Comparison of ENCODE assay signal across 26 mouse cellular contexts in genomic region chr3:110356822-110357594, GRCm38 (mm10).
"Had no signal": no experiment of that assay in that cellular context is flagged by ENCODE, and none has a peak within 500 bp of the region (broad histone marks: within the 10 kb centered on the region; RNA-seq: fewer than 3 reads in every experiment).

No protein-coding gene starts in this region.

- DNase-seq: gastrocnemius, postnatal 14 days; gastrocnemius, postnatal 36 days; heart, adult 11 months; heart, adult 2 months; heart, postnatal 14 days; heart, postnatal 36 days; kidney, adult 18-20 months; kidney, adult 8-10 months; kidney, postnatal 10 days; kidney, postnatal 25 days; kidney, postnatal 4 days; left cerebral cortex, postnatal 4 days had no signal

- H3K9ac ChIP-seq: heart, embryonic 13.5 days; heart, embryonic 15.5 days; hindbrain, embryonic 12.5 days; hindbrain, embryonic 14.5 days; intestine, embryonic 15.5 days; limb, embryonic 13.5 days; limb, embryonic 15.5 days; liver, embryonic 12.5 days; liver, embryonic 14.5 days had no signal

- H3K36me3 ChIP-seq: heart, embryonic 13.5 days; heart, embryonic 15.5 days; hindbrain, embryonic 12.5 days; intestine, embryonic 15.5 days; limb, embryonic 13.5 days; limb, embryonic 15.5 days; liver, embryonic 12.5 days had no signal

- H3K4me1 ChIP-seq: heart, embryonic 13.5 days; heart, embryonic 15.5 days; hindbrain, embryonic 12.5 days; intestine, embryonic 15.5 days; limb, embryonic 13.5 days; limb, embryonic 15.5 days; liver, embryonic 12.5 days had no signal

- ATAC-seq: hindbrain, embryonic 16.5 days; inflammation-experienced regulatory T-cells, adult 6 months; intestine, embryonic 15.5 days; intestine, postnatal 0 days; liver, embryonic 12.5 days had no signal

- H3K27me3 ChIP-seq: heart, embryonic 13.5 days; heart, embryonic 15.5 days; hindbrain, embryonic 12.5 days; intestine, embryonic 15.5 days; limb, embryonic 13.5 days; limb, embryonic 15.5 days; liver, embryonic 12.5 days had no signal

- H3K27ac ChIP-seq: heart, adult 2 months; heart, embryonic 13.5 days; heart, embryonic 15.5 days; hindbrain, embryonic 12.5 days; hindbrain, embryonic 14.5 days; intestine, embryonic 15.5 days; layer of hippocampus, adult 2 months; limb, embryonic 13.5 days; limb, embryonic 15.5 days; liver, embryonic 12.5 days; liver, embryonic 14.5 days had no signal

- H3K4me2 ChIP-seq: heart, embryonic 11.5 days; heart, embryonic 13.5 days; heart, embryonic 15.5 days; hindbrain, embryonic 12.5 days; hindbrain, embryonic 14.5 days; intestine, embryonic 15.5 days; limb, embryonic 13.5 days; limb, embryonic 15.5 days; liver, embryonic 12.5 days had no signal

- H3K9me3 ChIP-seq: heart, embryonic 13.5 days; heart, embryonic 15.5 days; hindbrain, embryonic 12.5 days; intestine, embryonic 15.5 days; limb, embryonic 13.5 days; limb, embryonic 15.5 days; liver, embryonic 12.5 days had no signal

- H3K4me3 ChIP-seq: heart, adult 2 months; heart, embryonic 13.5 days; heart, embryonic 15.5 days; hindbrain, embryonic 12.5 days; intestine, embryonic 15.5 days; layer of hippocampus, adult 2 months; limb, embryonic 13.5 days; limb, embryonic 15.5 days; liver, embryonic 12.5 days had no signal
